Mouse (Mus musculus) lung, adult 2 months (tissue): ENCODE measurements around the gene Pgr. TPM values are rescaled to one million over a fixed set of nuclear protein-coding genes. Genes with fewer than 3 reads are reported as not detected.

ENCODE experiments used
- DNase-seq: peaks from one replicate; pipeline ENCODE4 v3.0.0; 2022
- H3K4me1 ChIP-seq: fragments of 200-500 bp; 2 replicates; pipeline ENCODE4 v1.6.1; 2011; ENCODE audit warnings: low read length; ENCODE audit not compliant: control insufficient read depth, insufficient read depth
- H3K4me3 ChIP-seq: fragments of 200-500 bp; replicated peaks from 2 replicates; pipeline ENCODE3; 2011; ENCODE audit warnings: low read depth, mild to moderate bottlenecking, control low read depth, low read length; ENCODE audit errors: extremely low read depth
- CTCF ChIP-seq: fragments of 200-500 bp; IDR thresholded peaks from 2 replicates; pipeline ENCODE4 v1.5.1; 2011; ENCODE audit warnings: mild to moderate bottlenecking, low read length, control low read depth; ENCODE audit not compliant: insufficient read depth
- POLR2A ChIP-seq: fragments of 200-500 bp; IDR thresholded peaks from 2 replicates; pipeline ENCODE4 v1.6.1; 2011; ENCODE audit warnings: low read depth, mild to moderate bottlenecking, control low read depth, low read length, borderline replicate concordance; ENCODE audit errors: extremely low read depth
- WGBS: fragments of 180-500 bp; shearing (Covaris S2); methylation state at CpG from one replicate; pipeline ENCODE4 v1.1.7; 2018; 5-methylcytosine and 5-hydroxymethylcytosine counted together
- polyA plus RNA-seq: library from polyadenylated mRNA; depleted of rRNA; stranded (reverse); fragments of >200 nt; gene quantifications from 2 replicates; pipeline ENCODE4 v1.2.3, GENCODE M21; 2012; rRNA removed

Gene Pgr
- polyA plus RNA-seq, 1 experiment = 2.2 TPM

DNA sequence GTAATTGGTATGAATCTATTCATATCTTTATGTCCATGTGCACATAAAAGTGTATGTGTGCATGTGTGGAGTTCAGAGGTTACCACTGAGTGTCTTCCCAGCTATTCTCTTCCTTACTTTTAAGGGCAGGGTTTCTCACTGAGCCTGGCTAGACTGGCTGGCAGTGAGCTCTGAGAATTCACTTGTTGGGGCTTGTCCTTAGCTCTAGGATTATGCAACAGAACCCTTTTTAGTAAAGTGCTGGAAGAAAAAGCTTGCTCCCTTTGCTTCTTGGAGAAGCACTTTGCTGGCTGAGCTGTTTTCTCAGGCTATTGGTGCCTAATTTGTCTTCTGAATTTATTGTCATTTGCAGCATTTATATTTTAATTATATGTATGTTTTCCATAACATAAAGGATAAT is 53.7 kb downstream of the Pgr start:
- Histone ChIP-seq H3K4me1 (no peaks in the 10 kb centered on the region), H3K4me3 (no peak overlapping the region)
- TF ChIP-seq CTCF (no peak), POLR2A (no peak)
- no peak for DNase-seq

- Histone ChIP-seq H3K4me1 (no peaks in the 10 kb centered on the region), H3K4me3 (no peak overlapping the region)
- TF ChIP-seq POLR2A (no peak), CTCF (peak; percentile 42)
- peak; percentile 5 for DNase-seq
- 55% methylated on average over 8 of the region's 8 CpGs for WGBS
Observed at GRCm38 (mm10) chr9:8964512-8965133, 65.0 kb downstream of the Pgr start.

- TF ChIP-seq POLR2A = no peak
- TF ChIP-seq CTCF = no peak
- H3K4me1 ChIP-seq = no peaks in the 10 kb centered on the region
- WGBS = 40% methylated on average over 7 of the region's 7 CpGs
- no peak for DNase-seq
- no peak overlapping the region for H3K4me3 ChIP-seq
Observed at GRCm38 (mm10) chr9:8970240-8970639, 70.6 kb downstream of the Pgr start.

- no peak for DNase-seq
- no peaks in the 10 kb centered on the region for H3K4me1 ChIP-seq
- TF ChIP-seq CTCF = no peak
- TF ChIP-seq POLR2A = no peak
- no peak within 1 kb of the TSS for H3K4me3 ChIP-seq
- 54% methylated on average over 2 of the region's 2 CpGs for WGBS
Observed at GRCm38 (mm10) chr9:8971491-8971890, 71.9 kb downstream of the Pgr start, which contains the start of gene Gm16485. TSS of gene Gm16485 (plus strand) at chr9:8971791.

- no peak overlapping the region for H3K4me3 ChIP-seq
- no peak for TF ChIP-seq POLR2A
- TF ChIP-seq CTCF = no peak
- no peaks in the 10 kb centered on the region for H3K4me1 ChIP-seq
- DNase-seq = no peak
- WGBS = 64% methylated on average over 2 of the region's 2 CpGs
Observed at GRCm38 (mm10) chr9:8977775-8978174, 78.1 kb downstream of the Pgr start.

- no peak for TF ChIP-seq CTCF
- 77% methylated on average over 3 of the region's 3 CpGs for WGBS
- Histone ChIP-seq H3K4me1 (no peaks in the 10 kb centered on the region), H3K4me3 (no peak overlapping the region)
- DNase-seq = no peak
Observed at GRCm38 (mm10) chr9:8982315-8982714, 82.7 kb downstream of the Pgr start.

DNA sequence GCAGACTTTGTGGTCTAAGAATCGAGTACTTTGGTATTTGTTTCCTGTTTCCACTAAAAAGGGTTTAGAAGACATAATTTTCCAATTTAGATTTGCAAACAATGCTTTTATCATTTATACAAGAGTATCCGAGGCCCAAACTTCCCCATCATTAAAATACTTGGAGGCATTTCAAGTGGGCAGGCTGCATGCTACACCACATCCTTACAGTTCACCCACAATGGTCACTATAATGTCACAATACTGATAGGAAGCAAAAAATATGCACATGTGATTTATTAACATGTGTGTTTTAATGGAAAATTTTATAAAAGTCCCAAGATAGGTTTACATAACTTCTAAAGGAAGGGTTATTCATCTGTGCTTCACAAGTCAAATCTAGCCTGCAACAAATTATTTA is 96.9 kb downstream of the Pgr start:
- WGBS = 45% methylated on average over 2 of the region's 2 CpGs

DNA sequence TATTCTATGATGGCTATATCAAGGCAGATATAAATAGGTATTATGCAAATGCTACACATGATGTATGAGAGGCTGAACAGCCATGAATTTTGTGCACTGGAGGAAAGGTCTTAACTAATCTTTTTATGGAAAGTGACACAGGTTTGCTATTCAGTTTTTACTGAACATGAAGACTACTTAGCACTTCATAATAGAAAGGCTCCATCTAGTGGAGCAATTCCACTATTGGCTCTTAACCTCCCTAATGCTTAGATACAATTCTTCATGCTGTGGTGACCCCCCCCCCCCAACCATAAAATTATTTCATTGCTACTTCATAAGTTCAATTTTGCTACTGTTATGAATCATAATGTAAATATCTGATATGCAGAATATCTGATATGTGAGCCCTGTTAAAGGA is 101.5 kb downstream of the Pgr start:
- no peak for DNase-seq
- Histone ChIP-seq H3K4me1 (peaks cover 2% of the 10 kb centered on the region; the same call in 1 of the 2 replicates), H3K4me3 (no peak overlapping the region)
- no peak for TF ChIP-seq POLR2A
- no peak for TF ChIP-seq CTCF

More for the DNA sequence above, 96.9 kb downstream of the Pgr start:
- no peak for TF ChIP-seq POLR2A
- no peak for TF ChIP-seq CTCF
- no peak for DNase-seq
- Histone ChIP-seq H3K4me1 (no peaks in the 10 kb centered on the region), H3K4me3 (no peak overlapping the region)

- Histone ChIP-seq H3K4me1 (no peaks in the 10 kb centered on the region), H3K4me3 (no peak overlapping the region)
- 86% methylated on average over 2 of the region's 2 CpGs for WGBS
- TF ChIP-seq POLR2A (no peak), CTCF (no peak)
- DNase-seq = no peak
Observed at GRCm38 (mm10) chr9:9015108-9015507, 115.5 kb downstream of the Pgr start.

Other genes starting within 250 kb of the Pgr start
- 0.10 and 0.37 TPM in 2 replicates for gene Gm16485, start 72.0 kb downstream of the Pgr start, polyA plus RNA-seq